Mouse (Mus musculus) embryonic fibroblast, embryonic 13.5 days (primary cell): ENCODE measurements around the gene Ccdc162.

Experiments used
- CTCF ChIP-seq: IDR thresholded peaks from 2 replicates; pipeline ENCODE4 v1.5.1; 2011; ENCODE audit warnings: mild to moderate bottlenecking, control low read depth, low read length, moderate library complexity, borderline replicate concordance; ENCODE audit not compliant: insufficient read depth
- POLR2A ChIP-seq: IDR thresholded peaks from 2 replicates; pipeline ENCODE4 v1.6.1; 2011; ENCODE audit warnings: low read depth, mild to moderate bottlenecking, control low read depth, low read length, moderate library complexity

GRCm38 (mm10) chr10:41514921-41515320 lies 201.5 kb downstream of the Ccdc162 start:
- TF ChIP-seq POLR2A (no peak), CTCF (no peak)
